Mouse (Mus musculus) lung, adult 2 months (tissue): ENCODE data around the gene Ly6g5c. TPM values are rescaled to one million over a fixed set of nuclear protein-coding genes. Genes with fewer than 3 reads are reported as not detected.
A peak's percentile ranks its signal among the peaks of the same experiment; 100 is the strongest.

ENCODE experiments used
- DNase-seq: peaks from one replicate; pipeline ENCODE4 v3.0.0; 2022
- H3K4me1 ChIP-seq: fragments of 200-500 bp; 2 replicates; pipeline ENCODE4 v1.6.1; 2011; ENCODE audit warnings: low read length; ENCODE audit not compliant: control insufficient read depth, insufficient read depth
- H3K4me3 ChIP-seq: fragments of 200-500 bp; replicated peaks from 2 replicates; pipeline ENCODE3; 2011; ENCODE audit warnings: low read depth, mild to moderate bottlenecking, control low read depth, low read length; ENCODE audit errors: extremely low read depth
- CTCF ChIP-seq: fragments of 200-500 bp; IDR thresholded peaks from 2 replicates; pipeline ENCODE4 v1.5.1; 2011; ENCODE audit warnings: mild to moderate bottlenecking, low read length, control low read depth; ENCODE audit not compliant: insufficient read depth
- POLR2A ChIP-seq: fragments of 200-500 bp; IDR thresholded peaks from 2 replicates; pipeline ENCODE4 v1.6.1; 2011; ENCODE audit warnings: low read depth, mild to moderate bottlenecking, control low read depth, low read length, borderline replicate concordance; ENCODE audit errors: extremely low read depth
- WGBS: fragments of 180-500 bp; shearing (Covaris S2); methylation state at CpG from one replicate; pipeline ENCODE4 v1.1.7; 2018; 5-methylcytosine and 5-hydroxymethylcytosine counted together
- polyA plus RNA-seq: library from polyadenylated mRNA; depleted of rRNA; stranded (reverse); fragments of >200 nt; gene quantifications from 2 replicates; pipeline ENCODE4 v1.2.3, GENCODE M21; 2012

Gene Ly6g5c
- polyA plus RNA-seq, 1 experiment = not detected

GRCm38 (mm10) chr17:35080248-35080647, 27.8 kb upstream of the Ly6g5c start:
- 59% methylated on average over 6 of the region's 6 CpGs for WGBS
- H3K4me1 ChIP-seq = no peaks in the 10 kb centered on the region; the same call in none of the 2 replicates

GRCm38 (mm10) chr17:35080710-35081109, 27.4 kb upstream of the Ly6g5c start:
- WGBS = 88% methylated on average over 4 of the region's 4 CpGs
- no peak for DNase-seq
- TF ChIP-seq POLR2A = no peak
- TF ChIP-seq CTCF = no peak
- Histone ChIP-seq H3K4me1 (no peaks in the 10 kb centered on the region; the same call in none of the 2 replicates), H3K4me3 (no peak overlapping the region)

More at GRCm38 (mm10) chr17:35080248-35080647, 27.8 kb upstream of the Ly6g5c start:
- H3K4me3 ChIP-seq = no peak overlapping the region
- TF ChIP-seq POLR2A (no peak), CTCF (no peak)
- no peak for DNase-seq

DNA sequence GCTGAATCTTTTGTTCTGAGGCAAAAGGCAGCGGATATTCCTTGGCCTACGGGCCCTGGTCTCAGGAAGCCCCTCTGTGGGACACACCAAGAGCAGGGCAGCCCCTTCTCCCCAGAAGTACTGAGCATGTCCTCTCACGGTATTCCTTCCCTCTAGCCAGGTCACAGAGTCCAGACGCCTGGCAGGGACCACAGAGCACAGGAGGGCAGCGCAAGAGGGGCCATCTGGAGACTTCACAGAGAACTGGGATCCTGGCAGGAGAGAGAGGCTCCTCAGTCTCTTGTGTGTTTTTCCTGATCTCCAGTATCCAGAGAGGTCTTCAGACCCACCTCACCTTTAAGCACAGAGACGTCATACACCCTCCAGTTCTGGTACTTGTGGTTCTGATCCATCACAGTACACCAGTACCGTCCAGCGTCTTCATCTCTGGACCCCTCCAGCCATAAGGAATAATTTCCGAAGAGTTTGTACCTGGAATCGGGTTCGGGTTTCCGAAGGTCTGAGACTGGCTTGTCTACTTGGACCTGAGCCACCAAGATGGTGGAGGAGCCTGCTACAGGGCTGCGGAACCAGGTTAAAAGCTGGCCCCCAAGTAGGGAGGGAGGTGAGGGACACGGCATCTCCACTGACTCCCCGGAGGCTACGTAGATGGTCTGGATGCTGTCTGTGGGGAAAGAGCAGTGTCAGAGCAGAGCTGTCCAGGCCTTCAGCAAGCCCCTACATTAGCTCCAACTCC, 25.1 kb upstream of the Ly6g5c start:
- no peak for DNase-seq
- Histone ChIP-seq H3K4me1 (no peaks in the 10 kb centered on the region; the same call in 1 of the 2 replicates), H3K4me3 (no peak overlapping the region)
- no peak for TF ChIP-seq CTCF
- WGBS = 90% methylated on average over 16 of the region's 16 CpGs

DNA sequence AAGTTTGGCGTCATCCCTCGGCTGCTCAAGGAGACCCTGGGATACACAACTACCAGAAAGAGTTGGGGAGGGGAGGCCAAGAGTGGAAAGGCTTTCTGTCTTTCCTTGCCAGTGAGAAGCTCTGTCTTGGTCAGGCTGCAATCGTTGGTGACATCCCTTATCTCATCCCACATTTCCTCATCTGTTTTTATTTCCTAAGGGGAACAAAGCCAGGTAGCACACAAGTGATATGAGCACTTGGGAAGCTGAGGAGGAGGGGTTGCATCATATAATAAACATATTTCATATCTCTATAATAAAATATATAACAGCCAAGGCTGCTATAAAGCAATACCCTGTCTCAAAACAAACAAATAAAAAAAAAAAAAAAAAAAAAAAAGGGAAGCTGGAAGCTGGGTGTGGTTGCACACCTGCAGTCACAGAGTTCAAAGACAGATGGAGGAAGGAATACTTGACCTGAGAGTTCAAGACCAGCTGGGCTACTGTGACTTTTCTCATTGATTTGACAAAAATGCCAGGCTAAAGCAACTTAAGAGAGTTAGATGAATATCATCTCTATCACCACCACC, 24.1 kb upstream of the Ly6g5c start:
- TF ChIP-seq POLR2A = no peak
- TF ChIP-seq CTCF = no peak
- 62% methylated on average over 3 of the region's 3 CpGs for WGBS
- Histone ChIP-seq H3K4me3 (no peak overlapping the region), H3K4me1 (no peaks in the 10 kb centered on the region)
- DNase-seq = no peak

- Histone ChIP-seq H3K4me1 (peaks cover 4% of the 10 kb centered on the region; the same call in 1 of the 2 replicates), H3K4me3 (no peak within 1 kb of the TSS)
- 49% methylated on average over 7 of the region's 7 CpGs for WGBS
- no peak for DNase-seq
- TF ChIP-seq POLR2A = no peak
- no peak for TF ChIP-seq CTCF
Observed at GRCm38 (mm10) chr17:35085208-35085865, 22.7 kb upstream of the Ly6g5c start, which contains the start of gene Ly6g6f. Gene Ly6g6f (minus strand): TSS chr17:35085610.

DNA sequence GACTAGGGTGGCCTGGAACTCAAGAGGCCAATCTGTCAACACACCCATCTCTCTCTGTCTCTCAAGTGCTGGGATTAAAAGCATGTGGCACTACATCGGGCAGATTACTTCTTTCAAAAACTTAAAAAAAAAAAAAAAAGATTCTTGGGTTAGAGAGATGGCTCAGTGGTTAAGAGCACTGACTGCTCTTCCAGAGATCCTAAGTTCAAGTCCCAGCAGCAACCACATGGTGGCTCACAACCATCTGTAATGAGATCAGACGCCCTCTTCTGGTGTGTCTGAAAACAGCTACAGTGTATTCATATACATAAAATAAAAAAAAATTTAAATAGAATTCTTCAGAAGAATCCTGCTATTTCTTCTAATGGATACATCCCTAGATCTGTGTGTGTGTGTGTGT, 19.9 kb upstream of the Ly6g5c start:
- no peak overlapping the region for H3K4me3 ChIP-seq
- peaks cover 11% of the 10 kb centered on the region for H3K4me1 ChIP-seq
- WGBS = 30% methylated on average over 2 of the region's 2 CpGs
- TF ChIP-seq CTCF (no peak), POLR2A (no peak)
- no peak for DNase-seq

DNA sequence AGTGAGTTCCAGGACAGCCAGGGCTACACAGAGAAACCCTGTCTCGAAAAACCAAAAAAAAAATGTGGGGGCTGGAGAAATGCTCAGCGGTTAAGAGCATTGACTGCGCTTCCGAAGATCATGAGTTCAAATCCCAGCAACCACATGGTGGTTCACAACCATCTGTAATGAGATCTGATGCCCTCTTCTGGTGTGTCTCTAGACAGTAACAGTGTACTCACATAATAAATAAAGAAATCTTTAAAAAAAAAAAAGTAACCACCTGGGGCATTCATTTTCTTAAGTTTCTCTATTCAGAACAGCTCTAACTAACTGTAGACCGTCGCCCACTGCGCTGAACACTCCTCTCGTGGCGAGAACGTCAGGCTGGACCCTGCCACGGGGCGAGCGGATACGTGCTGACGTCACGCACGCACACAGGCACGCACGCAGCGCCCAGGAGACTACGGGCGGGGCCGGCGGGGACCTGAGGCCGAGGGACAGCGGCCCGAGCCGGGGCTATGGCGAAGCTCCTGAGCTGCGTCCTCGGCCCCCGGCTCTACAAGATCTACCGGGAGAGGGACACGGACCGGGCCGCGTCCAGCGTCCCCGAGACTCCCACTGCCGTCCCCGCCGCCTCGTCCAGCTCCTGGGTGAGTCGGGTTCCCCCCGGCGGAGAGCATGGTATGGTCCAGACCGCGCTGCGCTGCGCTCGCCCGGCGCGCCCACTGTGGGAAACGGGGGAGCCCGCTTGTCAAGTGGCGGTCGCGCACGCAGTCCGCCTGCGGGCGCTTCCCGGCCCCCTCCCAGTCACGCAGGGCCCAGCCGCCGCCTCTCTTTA, 19.0 kb upstream of the Ly6g5c start, which contains the start of gene Abhd16a:
Gene Abhd16a, plus strand, starts transcription at position 439 of the 820 bp plus-strand sequence.
- WGBS = 3% methylated on average over 67 of the region's 67 CpGs
- DNase-seq = peak; percentile 94

DNA sequence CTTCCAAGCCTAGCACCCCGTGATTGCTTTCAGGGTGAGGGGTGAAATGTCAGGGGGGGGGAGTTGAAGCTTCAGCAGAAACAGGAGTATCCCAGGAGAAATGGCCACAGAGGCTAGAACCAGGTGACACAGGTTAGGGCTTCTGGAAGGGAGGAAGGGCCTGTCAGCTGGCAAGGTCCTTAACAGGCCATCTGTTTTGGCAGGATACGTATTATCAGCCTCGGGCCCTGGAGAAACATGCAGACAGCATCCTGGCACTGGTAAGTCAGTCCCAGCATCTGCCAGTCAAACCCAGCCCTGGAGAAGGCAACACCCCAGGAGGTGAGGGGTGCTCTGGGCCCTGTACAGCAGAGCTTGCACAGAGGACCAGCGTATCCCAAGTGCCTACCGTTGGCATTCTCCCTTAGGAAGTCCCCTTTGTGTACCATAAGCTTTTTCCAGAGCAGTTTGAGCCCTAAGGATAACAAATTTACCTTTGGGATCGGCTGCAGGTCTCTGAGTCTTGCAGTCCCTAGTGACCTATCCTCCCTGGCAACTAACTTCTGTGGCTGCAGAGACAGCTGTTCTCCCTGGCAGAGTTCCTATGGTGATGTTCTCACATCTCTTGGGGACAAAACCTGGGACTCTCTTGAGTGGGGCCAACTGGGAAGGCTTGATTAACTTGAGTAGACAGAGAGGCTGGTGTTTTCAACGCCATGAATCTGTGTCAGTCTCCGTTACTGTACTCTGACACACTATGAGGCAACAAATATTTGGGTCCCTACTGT, 17.7 kb upstream of the Ly6g5c start:
- Histone ChIP-seq H3K4me3 (peak overlapping the region; percentile 52), H3K4me1 (peaks cover 11% of the 10 kb centered on the region)
- DNase-seq = peak; percentile 29
- TF ChIP-seq CTCF (no peak), POLR2A (no peak)
- WGBS = 42% methylated on average over 8 of the region's 8 CpGs

More for the DNA sequence above, 19.0 kb upstream of the Ly6g5c start, which contains the start of gene Abhd16a:
- Histone ChIP-seq H3K4me3 (peak within 1 kb of the TSS; percentile 95), H3K4me1 (peaks cover 11% of the 10 kb centered on the region)
- peak; percentile 87; the same call in 1 of the 2 replicates for TF ChIP-seq POLR2A
- no peak for TF ChIP-seq CTCF
